Mouse (Mus musculus): ENCODE results near the gene Apon. TPM values are rescaled to one million over a fixed set of nuclear protein-coding genes. Genes with fewer than 3 reads are reported as not detected.

Gene Apon
- polyA plus RNA-seq, 1 experiment from 2014 or later = not detected

DNA sequence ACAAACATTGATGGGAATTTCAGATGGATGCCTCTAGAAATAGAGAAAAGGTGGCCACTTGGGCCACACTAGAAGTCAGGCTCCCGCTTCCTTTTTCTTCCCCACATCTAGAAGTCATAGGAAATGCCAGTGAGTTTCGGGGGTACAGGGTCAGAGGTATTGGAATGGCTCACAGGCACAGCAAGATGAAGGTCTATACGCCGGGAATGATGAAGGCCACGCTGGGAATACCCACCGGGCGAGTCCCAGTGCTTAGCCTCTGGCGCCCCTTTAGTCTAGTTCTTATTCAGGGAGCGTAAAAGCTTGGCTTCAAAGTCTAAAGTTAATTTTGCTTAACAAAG lies 48.9 kb downstream of the Apon start:
- peak overlapping the region; percentile 65 for H3K4me3 ChIP-seq (ENCODE audit: low read depth, low read length)
- under 1% methylated on average over 9 of the region's 9 CpGs for WGBS
- TF ChIP-seq CTCF (IDR thresholded peaks at IDR 0.05; ENCODE audit: low read depth) = no peak
- H3K9me3 ChIP-seq (ENCODE audit: control insufficient read depth) = no peaks in the 10 kb centered on the region
- H3K27me3 ChIP-seq (replicated peaks; ENCODE audit: control insufficient read depth, insufficient read depth, low read length) = no peaks in the 10 kb centered on the region
- peak; percentile 42 for ATAC-seq
- peak overlapping the region; percentile 85 for H3K4me2 ChIP-seq (replicated peaks; ENCODE audit: low read depth)
- H3K36me3 ChIP-seq (ENCODE audit: control insufficient read depth, insufficient read depth) = peaks cover under 1% of the 10 kb centered on the region; the same call in 1 of the 2 replicates
- H3K27ac ChIP-seq (ENCODE audit: low read depth, low read length) = peak overlapping the region; percentile 92
- H3K9ac ChIP-seq (ENCODE audit: low read depth, low read length) = peak overlapping the region; percentile 84
- H3K4me1 ChIP-seq (replicated peaks; ENCODE audit: control insufficient read depth, insufficient read depth, low read length) = 0 out of 2 replicates have a peak, but pooled peaks cover 5% of the 10 kb centered on the region

DNA sequence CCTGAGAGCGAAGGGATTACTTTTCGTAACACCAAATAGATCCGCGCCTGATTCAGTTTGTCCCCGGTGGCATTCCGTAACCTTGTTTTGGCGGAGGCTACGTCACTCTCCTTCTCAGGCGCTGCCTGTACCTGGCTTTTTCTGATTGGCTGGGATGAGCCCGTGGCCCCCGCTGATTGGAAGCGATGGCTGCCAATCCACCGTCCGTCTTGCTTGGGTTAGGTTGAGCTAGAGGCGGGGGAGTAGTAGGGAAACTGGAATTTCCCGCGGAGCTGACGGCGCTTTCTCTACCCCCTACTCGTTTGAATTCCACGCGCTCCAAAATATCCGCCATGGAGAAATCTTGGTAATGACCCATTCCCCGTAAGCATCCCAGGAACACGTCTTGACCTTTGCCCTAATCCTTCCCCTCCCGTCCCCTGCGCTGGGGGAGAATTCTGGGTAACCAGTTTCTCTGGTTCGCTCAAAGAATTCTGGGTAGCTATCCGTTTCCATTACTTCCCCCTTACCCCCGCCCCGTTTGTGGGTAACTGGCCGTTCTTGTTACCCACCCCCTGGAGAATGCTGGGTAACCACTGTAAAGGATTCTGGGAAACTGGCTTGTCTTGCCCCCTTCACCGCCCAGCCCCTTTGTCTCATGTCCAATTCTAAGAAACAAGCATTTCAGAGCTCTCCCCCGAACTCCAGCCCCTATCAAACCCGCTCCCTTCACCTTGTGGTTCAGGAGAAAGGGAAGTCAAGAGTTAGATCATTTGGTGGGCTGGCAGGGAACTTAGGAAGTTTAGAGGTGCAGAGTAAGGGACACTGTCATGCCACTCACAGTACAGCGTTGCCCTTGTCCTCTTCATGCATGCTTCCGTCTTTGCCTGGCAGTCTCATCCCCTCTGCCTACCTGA lies 49.5 kb downstream of the Apon start, which contains the start of gene Pan2:
Pan2 (plus strand) TSS at position 210 of the 896 bp plus-strand sequence.
- Histone ChIP-seq H3K27ac (ENCODE audit: low read depth, low read length) (peak within 1 kb of the TSS; percentile 92), H3K36me3 (ENCODE audit: control insufficient read depth, insufficient read depth) (peaks cover 6% of the 10 kb centered on the region), H3K4me2 (replicated peaks; ENCODE audit: low read depth) (peak within 1 kb of the TSS; percentile 85), H3K27me3 (replicated peaks; ENCODE audit: control insufficient read depth, insufficient read depth, low read length) (no peaks in the 10 kb centered on the region), H3K9ac (ENCODE audit: low read depth, low read length) (peak within 1 kb of the TSS; percentile 84), H3K4me3 (ENCODE audit: low read depth, low read length) (peak within 1 kb of the TSS; percentile 65), H3K9me3 (ENCODE audit: control insufficient read depth) (no peaks in the 10 kb centered on the region), H3K4me1 (replicated peaks; ENCODE audit: control insufficient read depth, insufficient read depth, low read length) (0 out of 2 replicates have a peak, but pooled peaks cover 5% of the 10 kb centered on the region)
- TF ChIP-seq CTCF (IDR thresholded peaks at IDR 0.05; ENCODE audit: low read depth) = no peak
- peak; percentile 98 for ATAC-seq
- 1% methylated on average over 37 of the region's 37 CpGs for WGBS

Other genes with a start within 250 kb of the Apon start
- gene Hsd17b6, start 246.5 kb upstream of the Apon start, polyA plus RNA-seq (2015; fragmentation: Nextera tagmentation; extraction: Ambion mirVana) = 0.74 and 0.86 TPM in 2 replicates
- gene Prim1, start 238.9 kb upstream of the Apon start, polyA plus RNA-seq (2015; fragmentation: Nextera tagmentation; extraction: Ambion mirVana) = 18.7 and 22.1 TPM in 2 replicates
- gene Naca, start 218.5 kb upstream of the Apon start, polyA plus RNA-seq (2015; fragmentation: Nextera tagmentation; extraction: Ambion mirVana) = 511 and 531 TPM in 2 replicates
- gene Ptges3, start 195.1 kb upstream of the Apon start, polyA plus RNA-seq (2015; fragmentation: Nextera tagmentation; extraction: Ambion mirVana) = 264 and 269 TPM in 2 replicates
- gene Atp5b, start 170.8 kb upstream of the Apon start, polyA plus RNA-seq (2015; fragmentation: Nextera tagmentation; extraction: Ambion mirVana) = 2,460 and 2,644 TPM in 2 replicates
- 8.1 and 8.6 TPM in 2 replicates for gene Baz2a, start 162.5 kb upstream of the Apon start, polyA plus RNA-seq (2015; fragmentation: Nextera tagmentation; extraction: Ambion mirVana)
- 11.2 and 11.7 TPM in 2 replicates for gene Rbms2, start 73.8 kb upstream of the Apon start, polyA plus RNA-seq (2015; fragmentation: Nextera tagmentation; extraction: Ambion mirVana)
- 0.37 and 0.42 TPM in 2 replicates for gene Gls2, start 59.6 kb upstream of the Apon start, polyA plus RNA-seq (2015; fragmentation: Nextera tagmentation; extraction: Ambion mirVana)
- gene Spryd4, start 42.3 kb upstream of the Apon start, polyA plus RNA-seq (2015; fragmentation: Nextera tagmentation; extraction: Ambion mirVana) = 22.9 and 23.2 TPM in 2 replicates
- not detected in 2 replicates for gene Mip, start 28.3 kb upstream of the Apon start, polyA plus RNA-seq (2015; fragmentation: Nextera tagmentation; extraction: Ambion mirVana)
- 8.6 and 10.6 TPM in 2 replicates for gene Timeless, start 22.0 kb upstream of the Apon start, polyA plus RNA-seq (2015; fragmentation: Nextera tagmentation; extraction: Ambion mirVana)
- gene Apof, start 14.6 kb downstream of the Apon start, polyA plus RNA-seq (2015; fragmentation: Nextera tagmentation; extraction: Ambion mirVana) = 0.12 TPM in 2 replicates
- gene Stat2, start 16.5 kb downstream of the Apon start, polyA plus RNA-seq (2015; fragmentation: Nextera tagmentation; extraction: Ambion mirVana) = 23.2 and 26.7 TPM in 2 replicates
- 0.22 and 0.46 TPM in 2 replicates for gene Il23a, start 44.7 kb downstream of the Apon start, polyA plus RNA-seq (2015; fragmentation: Nextera tagmentation; extraction: Ambion mirVana)
- 11.5 and 14.0 TPM in 2 replicates for gene Pan2, start 49.2 kb downstream of the Apon start, polyA plus RNA-seq (2015; fragmentation: Nextera tagmentation; extraction: Ambion mirVana)
- 254 and 273 TPM in 2 replicates for gene Cnpy2, start 68.4 kb downstream of the Apon start, polyA plus RNA-seq (2015; fragmentation: Nextera tagmentation; extraction: Ambion mirVana)
- 248 and 266 TPM in 2 replicates for gene Cs, start 83.6 kb downstream of the Apon start, polyA plus RNA-seq (2015; fragmentation: Nextera tagmentation; extraction: Ambion mirVana)
- gene Coq10a, start 114.9 kb downstream of the Apon start, polyA plus RNA-seq (2015; fragmentation: Nextera tagmentation; extraction: Ambion mirVana) = 21.1 and 22.3 TPM in 2 replicates
- 4.0 and 4.9 TPM in 2 replicates for gene Ankrd52, start 123.0 kb downstream of the Apon start, polyA plus RNA-seq (2015; fragmentation: Nextera tagmentation; extraction: Ambion mirVana)
- 109 and 114 TPM in 2 replicates for gene Slc39a5, start 147.1 kb downstream of the Apon start, polyA plus RNA-seq (2015; fragmentation: Nextera tagmentation; extraction: Ambion mirVana)
- gene Nabp2, start 157.4 kb downstream of the Apon start, polyA plus RNA-seq (2015; fragmentation: Nextera tagmentation; extraction: Ambion mirVana) = 79.2 and 82.5 TPM in 2 replicates
- 29.1 and 33.1 TPM in 2 replicates for gene Rnf41, start 157.6 kb downstream of the Apon start, polyA plus RNA-seq (2015; fragmentation: Nextera tagmentation; extraction: Ambion mirVana)
- 31.1 and 31.6 TPM in 2 replicates for gene Smarcc2, start 205.2 kb downstream of the Apon start, polyA plus RNA-seq (2015; fragmentation: Nextera tagmentation; extraction: Ambion mirVana)
- 2,493 and 2,543 TPM in 2 replicates for gene Myl6, start 240.0 kb downstream of the Apon start, polyA plus RNA-seq (2015; fragmentation: Nextera tagmentation; extraction: Ambion mirVana)
- 1.3 and 1.8 TPM in 2 replicates for gene Myl6b, start 244.6 kb downstream of the Apon start, polyA plus RNA-seq (2015; fragmentation: Nextera tagmentation; extraction: Ambion mirVana)

Data from intestine, postnatal 0 days (tissue).